8 mouse cellular contexts compared by ENCODE assay signal in the genomic region with DNA sequence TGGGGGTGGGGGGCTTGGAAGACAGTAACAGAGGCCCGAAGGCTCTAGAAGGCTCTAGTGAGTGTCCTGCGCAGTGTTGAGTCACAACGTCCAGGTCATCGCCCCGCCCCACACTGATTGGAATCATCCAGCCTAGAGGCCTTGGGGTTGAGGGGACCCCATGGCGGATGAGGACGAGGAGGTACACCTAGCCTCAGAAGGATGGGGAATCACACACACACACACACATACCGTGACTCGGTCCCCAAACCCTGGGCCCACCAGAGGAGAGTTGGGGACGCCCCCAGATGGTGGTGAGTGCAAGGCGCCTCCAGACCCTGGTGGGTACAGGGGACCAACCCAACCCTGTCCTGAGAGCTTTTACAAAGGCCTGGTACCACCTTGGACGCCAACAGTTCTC. TPM values are rescaled to one million over a fixed set of nuclear protein-coding genes. Genes with fewer than 3 reads are reported as not detected.
DNase-seq lines count a peak whose midpoint lies in the region; TF ChIP-seq lines count a peak whose summit lies in the region.

No protein-coding gene starts in this region.

- WGBS in kidney, adult 2 months = 22% methylated on average over 12 of the region's 12 CpGs
- 6% methylated on average over 12 of the region's 12 CpGs for WGBS in limb, embryonic 10.5 days

- no peaks in the 10 kb centered on the region for H3K9me3 ChIP-seq in limb, embryonic 10.5 days (replicated peaks)

- peak overlapping the region; percentile 50; the same call in 1 of the 2 replicates for H3K4me3 ChIP-seq in kidney, adult 2 months (ENCODE audit: insufficient read depth, low read depth, low read length)
- H3K4me3 ChIP-seq in cortical plate, adult 2 months (ENCODE audit: insufficient read depth, low read length) = peak overlapping the region; percentile 73
- peak overlapping the region; percentile 68 for H3K4me3 ChIP-seq in limb, embryonic 10.5 days

- no peaks in the 10 kb centered on the region for H3K36me3 ChIP-seq in kidney, adult 2 months (ENCODE audit: control insufficient read depth, insufficient read depth, low read length)
- no peaks in the 10 kb centered on the region for H3K36me3 ChIP-seq in limb, embryonic 10.5 days

- TF ChIP-seq POLR2A in kidney, adult 2 months (IDR thresholded peaks at IDR 0.05; ENCODE audit: low read depth, low read length) = no peak
- TF ChIP-seq POLR2A in cortical plate, adult 2 months (IDR thresholded peaks at IDR 0.05; ENCODE audit: extremely low read depth, insufficient read depth, low read length) = peak; percentile 44; the same call in 1 of the 2 replicates

- H3K27me3 ChIP-seq in kidney, adult 2 months (replicated peaks; ENCODE audit: control insufficient read depth, insufficient read depth, low read length) = no peaks in the 10 kb centered on the region
- H3K27me3 ChIP-seq in limb, embryonic 10.5 days (ENCODE audit: low read depth, poor library complexity, severe bottlenecking) = peaks cover 50% of the 10 kb centered on the region

- H3K4me1 ChIP-seq in kidney, adult 2 months (ENCODE audit: control insufficient read depth, insufficient read depth, low read length) = no peaks in the 10 kb centered on the region
- peaks cover 14% of the 10 kb centered on the region for H3K4me1 ChIP-seq in cortical plate, adult 2 months (ENCODE audit: control insufficient read depth, insufficient read depth, low read length)
- peaks cover 11% of the 10 kb centered on the region for H3K4me1 ChIP-seq in limb, embryonic 10.5 days

- H3K27ac ChIP-seq in kidney, adult 2 months (ENCODE audit: insufficient read depth, low read depth, low read length) = no peak overlapping the region
- H3K27ac ChIP-seq in cortical plate, adult 2 months (ENCODE audit: insufficient read depth, low read length) = peak overlapping the region; percentile 61
- peak overlapping the region; percentile 78 for H3K27ac ChIP-seq in limb, embryonic 10.5 days

- no peak for TF ChIP-seq CTCF in kidney, adult 2 months (conservative IDR thresholded peaks at IDR 0.05; ENCODE audit: insufficient read depth, insufficient read length, low read depth, low read length)
- TF ChIP-seq CTCF in cortical plate, adult 2 months (IDR thresholded peaks at IDR 0.05; ENCODE audit: extremely low read depth, insufficient read depth, low read length) = no peak

- no peak for DNase-seq in kidney, adult 2 months
- DNase-seq in kidney, adult 9 months = no peak
- peak; percentile 53 for DNase-seq in adrenal gland, postnatal 10 days
- DNase-seq in limb, embryonic 10.5 days (ENCODE audit: low spot score) = peak; percentile 39
- DNase-seq in retina, embryonic 14.5 days (ENCODE audit: low spot score) = peak; percentile 28
- no peak for DNase-seq in ovary, postnatal 14 days (ENCODE audit: low spot score)
- DNase-seq in B cell, adult 2 months = no peak

RNA-seq across cellular contexts. Expression of a gene that starts 20.7 kb away (rescaled TPM):
- polyA plus RNA-seq in kidney, adult 2 months (2012; rRNA removed) = 6.4 and 7.1 TPM in 2 replicates
- total RNA-seq in adrenal gland, postnatal 10 days (2021) = 10 to 100 TPM; 14.9 to 24.9 TPM
- polyA plus RNA-seq in cortical plate, adult 2 months (2012; rRNA removed) = 862 and 899 TPM in 2 replicates
- 3.2 and 4.9 TPM in 2 replicates for polyA plus RNA-seq in limb, embryonic 10.5 days (2016; fragmentation: Nextera tagmentation; extraction: Ambion mirVana)

RNA-seq across cellular contexts. Expression of a gene that starts 20.9 kb away (rescaled TPM):
- polyA plus RNA-seq in kidney, adult 2 months (2012; rRNA removed) = 16.3 and 17.5 TPM in 2 replicates
- total RNA-seq in adrenal gland, postnatal 10 days (2021) = 10 to 100 TPM; 15.9 to 19.1 TPM
- 5.8 and 6.7 TPM in 2 replicates for polyA plus RNA-seq in cortical plate, adult 2 months (2012; rRNA removed)
- 12.9 and 13.1 TPM in 2 replicates for polyA plus RNA-seq in limb, embryonic 10.5 days (2016; fragmentation: Nextera tagmentation; extraction: Ambion mirVana)

Comparison
In these comparisons a context has a peak if more than half of its experiments do, and no peak if none do; other contexts are left out.
1. DNase-seq: peak in adrenal gland, postnatal 10 days (single experiment), limb, embryonic 10.5 days (single experiment) and retina, embryonic 14.5 days (single experiment); none in kidney, adult 2 months (single experiment), kidney, adult 9 months (single experiment), ovary, postnatal 14 days (single experiment) and B cell, adult 2 months (0 of 2).
2. RNA of a gene that starts 20.7 kb away (polyA plus RNA-seq): 862 to 899 TPM in cortical plate, adult 2 months; 6.4 to 7.1 TPM in kidney, adult 2 months and 3.2 to 4.9 TPM in limb, embryonic 10.5 days; every median in the first group is over 100 times any median in the second.
3. Peak in every context shown above with its lines, with median percentiles within 50 percentile points of each other: H3K4me3 ChIP-seq.